Mouse (Mus musculus): ENCODE measurements around the gene Ssc5d. TPM values are rescaled to one million over a fixed set of nuclear protein-coding genes. Genes with fewer than 3 reads are reported as not detected.

Gene Ssc5d
- polyA plus RNA-seq (2015; fragmentation: Illumina TruSeq; extraction: RNeasy Lipid Tissue Mini Kit (QIAGEN cat#74804); ENCODE audit: insufficient read depth, low read depth, low replicate concordance): 1.2 TPM

GRCm38 (mm10) chr7:4925441-4926381 is at the start of gene Ssc5d:
TSS of gene Ssc5d (plus strand) at chr7:4925785.

DNA sequence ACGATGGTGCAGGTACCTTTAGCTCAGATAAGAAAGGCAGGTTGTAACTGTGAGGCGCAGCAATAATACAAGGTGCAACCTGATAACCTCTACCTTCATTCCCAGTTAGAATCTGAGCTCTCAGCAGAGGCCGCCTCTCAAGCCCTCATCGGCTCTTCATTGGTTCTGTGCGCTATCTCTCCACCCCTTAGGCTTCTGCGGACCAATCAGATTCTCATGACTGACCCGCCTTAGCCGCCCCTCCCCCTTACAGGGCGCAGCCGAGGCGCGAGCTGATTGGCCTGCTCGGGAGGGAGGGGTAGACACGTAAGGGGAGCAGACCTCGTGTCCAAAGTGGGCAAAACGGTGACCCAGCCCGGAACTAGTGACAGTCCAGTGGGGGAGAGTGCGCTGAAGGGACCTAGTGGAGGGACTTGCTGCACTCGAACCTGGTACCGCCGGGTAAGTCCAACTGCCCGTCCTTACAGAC is 48.8 kb upstream of the Ssc5d start, which contains the start of gene Isoc2a:
Isoc2a (plus strand) TSS at position 401 of the 469 bp plus-strand sequence.

DNA sequence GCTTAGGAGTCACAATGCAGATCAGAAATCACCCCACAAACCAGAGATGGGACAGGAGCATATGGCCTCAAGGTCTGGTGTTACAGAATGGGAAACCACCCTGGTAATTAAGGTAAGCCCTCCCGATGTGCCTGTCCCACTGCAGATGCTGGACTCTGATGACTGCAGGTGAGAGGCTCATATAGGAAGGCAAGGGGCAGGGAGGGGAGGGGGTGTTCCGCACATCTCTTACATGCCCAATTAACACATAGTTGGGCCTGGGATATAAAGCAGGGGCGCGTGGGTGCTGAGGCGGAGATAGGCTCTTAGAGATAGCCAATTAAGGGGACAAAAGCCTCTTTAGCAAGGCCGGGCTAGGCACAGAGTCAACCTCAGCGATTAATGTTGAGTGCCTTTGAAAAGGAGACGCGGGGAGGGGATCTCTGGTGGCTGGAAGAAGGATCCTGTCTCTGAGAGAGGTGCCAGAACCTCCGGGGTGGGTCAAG is 19.1 kb upstream of the Ssc5d start, which contains the start of gene Gm36210:
Gm36210 (minus strand) TSS at position 51 of the 485 bp plus-strand sequence.

GRCm38 (mm10) chr7:4915007-4915665 is 10.4 kb upstream of the Ssc5d start, which contains the start of gene Zfp628:
TSS of gene Zfp628 (plus strand) at chr7:4915217.

DNA sequence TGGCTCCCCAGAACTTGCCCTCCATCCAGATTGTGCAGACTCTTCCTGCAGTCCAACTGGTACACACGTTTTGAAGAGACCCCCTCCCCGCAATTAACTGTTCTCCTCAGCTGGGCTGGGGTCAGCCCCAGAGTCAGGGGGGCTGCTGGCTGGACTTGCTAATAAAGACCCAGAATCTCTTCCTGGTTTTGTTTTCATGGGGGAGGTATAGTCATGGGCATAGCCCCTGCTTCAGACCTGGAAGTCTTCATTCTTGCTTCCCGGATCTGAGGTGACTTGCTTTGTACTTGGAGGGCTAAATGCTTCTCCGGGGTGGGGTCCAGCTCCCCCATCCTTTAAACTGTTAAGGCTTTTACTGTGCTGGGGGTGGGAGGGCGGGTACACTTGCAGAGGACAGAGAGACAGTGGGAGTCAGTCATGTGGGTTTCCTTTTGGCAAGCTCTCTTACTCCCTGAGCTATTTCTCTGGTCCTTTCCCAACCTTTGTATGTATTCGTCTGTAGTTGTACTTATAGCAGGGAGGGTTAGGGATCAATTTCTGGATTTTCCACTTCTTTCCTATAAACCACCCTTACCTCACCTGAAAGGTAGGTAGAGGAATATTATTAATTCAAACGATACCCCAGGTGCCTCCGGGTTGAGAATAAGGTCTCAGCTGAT is 3.6 kb upstream of the Ssc5d start, which contains the start of gene Nat14:
Nat14 (plus strand) TSS at position 205 of the 659 bp plus-strand sequence.

DNA sequence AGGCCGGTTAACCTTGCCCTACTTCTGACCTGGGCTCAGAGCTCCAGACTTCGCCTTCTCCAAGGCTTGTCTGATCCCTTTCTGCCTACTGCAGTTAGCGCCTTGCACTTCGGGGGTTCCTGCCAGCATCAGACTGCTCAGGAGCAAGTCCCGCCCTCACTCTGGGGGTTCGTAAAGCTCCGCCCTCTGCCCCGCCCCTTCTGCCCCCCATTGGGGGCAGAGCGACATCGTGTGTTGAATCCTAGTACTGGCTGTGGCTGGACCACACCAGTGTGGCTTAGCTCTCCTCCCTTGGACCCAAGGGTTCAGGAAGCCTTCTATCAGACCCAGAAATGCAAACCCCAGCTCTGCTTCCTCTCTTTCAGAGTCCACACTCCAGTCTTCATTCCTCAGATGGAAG is 38.7 kb downstream of the Ssc5d start, which contains the start of gene Sbk2:
Sbk2 (minus strand) TSS at position 135 of the 400 bp plus-strand sequence.

DNA sequence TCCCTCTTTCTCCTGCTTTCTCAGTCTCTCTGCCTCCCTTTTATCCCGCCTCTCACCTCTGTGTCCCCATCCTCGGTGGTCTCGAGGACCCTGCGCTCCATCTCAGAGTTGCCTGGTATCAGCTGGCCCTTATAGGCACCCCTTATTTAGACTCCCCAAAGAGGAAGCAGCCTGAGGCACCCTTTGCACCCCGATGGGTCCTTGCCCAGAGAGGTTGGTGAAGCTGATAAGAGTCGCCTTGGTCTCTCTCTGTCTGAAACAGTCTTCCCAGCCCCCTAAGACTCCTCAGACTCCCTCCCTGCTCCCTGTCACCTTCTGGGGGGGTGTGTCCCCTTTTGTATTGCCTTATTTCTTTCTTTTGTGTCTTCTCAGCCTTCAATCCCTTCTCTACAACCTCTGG is 45.5 kb downstream of the Ssc5d start, which contains the start of gene Sbk3:
Sbk3 (minus strand) TSS at position 101 of the 400 bp plus-strand sequence.

Other genes with a start within 250 kb of the Ssc5d start
- 10.8 TPM for gene Hspbp1, start 240.7 kb upstream of the Ssc5d start, polyA plus RNA-seq (2015; fragmentation: Illumina TruSeq; extraction: RNeasy Lipid Tissue Mini Kit (QIAGEN cat#74804); ENCODE audit: insufficient read depth, low read depth, low replicate concordance)
- 2.4 TPM for gene Brsk1, start 235.2 kb upstream of the Ssc5d start, polyA plus RNA-seq (2015; fragmentation: Illumina TruSeq; extraction: RNeasy Lipid Tissue Mini Kit (QIAGEN cat#74804); ENCODE audit: insufficient read depth, low read depth, low replicate concordance)
- not detected for gene Tmem150b, start 200.5 kb upstream of the Ssc5d start, polyA plus RNA-seq (2015; fragmentation: Illumina TruSeq; extraction: RNeasy Lipid Tissue Mini Kit (QIAGEN cat#74804); ENCODE audit: insufficient read depth, low read depth, low replicate concordance)
- gene Kmt5c, start 185.7 kb upstream of the Ssc5d start, polyA plus RNA-seq (2015; fragmentation: Illumina TruSeq; extraction: RNeasy Lipid Tissue Mini Kit (QIAGEN cat#74804); ENCODE audit: insufficient read depth, low read depth, low replicate concordance): 21.1 TPM
- 5.7 TPM for gene Cox6b2, start 172.7 kb upstream of the Ssc5d start, polyA plus RNA-seq (2015; fragmentation: Illumina TruSeq; extraction: RNeasy Lipid Tissue Mini Kit (QIAGEN cat#74804); ENCODE audit: insufficient read depth, low read depth, low replicate concordance)
- not detected for gene Fam71e2, start 154.5 kb upstream of the Ssc5d start, polyA plus RNA-seq (2015; fragmentation: Illumina TruSeq; extraction: RNeasy Lipid Tissue Mini Kit (QIAGEN cat#74804); ENCODE audit: insufficient read depth, low read depth, low replicate concordance)
- not detected for gene Il11, start 142.9 kb upstream of the Ssc5d start, polyA plus RNA-seq (2015; fragmentation: Illumina TruSeq; extraction: RNeasy Lipid Tissue Mini Kit (QIAGEN cat#74804); ENCODE audit: insufficient read depth, low read depth, low replicate concordance)
- not detected for gene Tmem190, start 142.8 kb upstream of the Ssc5d start, polyA plus RNA-seq (2015; fragmentation: Illumina TruSeq; extraction: RNeasy Lipid Tissue Mini Kit (QIAGEN cat#74804); ENCODE audit: insufficient read depth, low read depth, low replicate concordance)
- gene Tmem238, start 136.1 kb upstream of the Ssc5d start, polyA plus RNA-seq (2015; fragmentation: Illumina TruSeq; extraction: RNeasy Lipid Tissue Mini Kit (QIAGEN cat#74804); ENCODE audit: insufficient read depth, low read depth, low replicate concordance): 8.4 TPM
- 480 TPM for gene Rpl28, start 132.9 kb upstream of the Ssc5d start, polyA plus RNA-seq (2015; fragmentation: Illumina TruSeq; extraction: RNeasy Lipid Tissue Mini Kit (QIAGEN cat#74804); ENCODE audit: insufficient read depth, low read depth, low replicate concordance)
- gene Ube2s, start 113.2 kb upstream of the Ssc5d start, polyA plus RNA-seq (2015; fragmentation: Illumina TruSeq; extraction: RNeasy Lipid Tissue Mini Kit (QIAGEN cat#74804); ENCODE audit: insufficient read depth, low read depth, low replicate concordance): 16.8 TPM
- 0.30 TPM for gene Shisa7, start 81.1 kb upstream of the Ssc5d start, polyA plus RNA-seq (2015; fragmentation: Illumina TruSeq; extraction: RNeasy Lipid Tissue Mini Kit (QIAGEN cat#74804); ENCODE audit: insufficient read depth, low read depth, low replicate concordance)
- 12.2 TPM for gene Isoc2b, start 55.5 kb upstream of the Ssc5d start, polyA plus RNA-seq (2015; fragmentation: Illumina TruSeq; extraction: RNeasy Lipid Tissue Mini Kit (QIAGEN cat#74804); ENCODE audit: insufficient read depth, low read depth, low replicate concordance)
- 9.6 TPM for gene Isoc2a, start 48.6 kb upstream of the Ssc5d start, polyA plus RNA-seq (2015; fragmentation: Illumina TruSeq; extraction: RNeasy Lipid Tissue Mini Kit (QIAGEN cat#74804); ENCODE audit: insufficient read depth, low read depth, low replicate concordance)
- not detected for gene Gm36210, start 19.3 kb upstream of the Ssc5d start, polyA plus RNA-seq (2015; fragmentation: Illumina TruSeq; extraction: RNeasy Lipid Tissue Mini Kit (QIAGEN cat#74804); ENCODE audit: insufficient read depth, low read depth, low replicate concordance)
- gene Zfp628, start 10.6 kb upstream of the Ssc5d start, polyA plus RNA-seq (2015; fragmentation: Illumina TruSeq; extraction: RNeasy Lipid Tissue Mini Kit (QIAGEN cat#74804); ENCODE audit: insufficient read depth, low read depth, low replicate concordance): 1.4 TPM
- gene Nat14, start 3.8 kb upstream of the Ssc5d start, polyA plus RNA-seq (2015; fragmentation: Illumina TruSeq; extraction: RNeasy Lipid Tissue Mini Kit (QIAGEN cat#74804); ENCODE audit: insufficient read depth, low read depth, low replicate concordance): 4.6 TPM
- gene Sbk2, start 38.6 kb downstream of the Ssc5d start, polyA plus RNA-seq (2015; fragmentation: Illumina TruSeq; extraction: RNeasy Lipid Tissue Mini Kit (QIAGEN cat#74804); ENCODE audit: insufficient read depth, low read depth, low replicate concordance): not detected
- not detected for gene Sbk3, start 45.4 kb downstream of the Ssc5d start, polyA plus RNA-seq (2015; fragmentation: Illumina TruSeq; extraction: RNeasy Lipid Tissue Mini Kit (QIAGEN cat#74804); ENCODE audit: insufficient read depth, low read depth, low replicate concordance)
- gene Zfp579, start 70.4 kb downstream of the Ssc5d start, polyA plus RNA-seq (2015; fragmentation: Illumina TruSeq; extraction: RNeasy Lipid Tissue Mini Kit (QIAGEN cat#74804); ENCODE audit: insufficient read depth, low read depth, low replicate concordance): 41.7 TPM
- 7.4 TPM for gene Zfp524, start 88.6 kb downstream of the Ssc5d start, polyA plus RNA-seq (2015; fragmentation: Illumina TruSeq; extraction: RNeasy Lipid Tissue Mini Kit (QIAGEN cat#74804); ENCODE audit: insufficient read depth, low read depth, low replicate concordance)
- gene Fiz1, start 88.9 kb downstream of the Ssc5d start, polyA plus RNA-seq (2015; fragmentation: Illumina TruSeq; extraction: RNeasy Lipid Tissue Mini Kit (QIAGEN cat#74804); ENCODE audit: insufficient read depth, low read depth, low replicate concordance): 6.8 TPM
- gene Gm44973, start 89.7 kb downstream of the Ssc5d start, polyA plus RNA-seq (2015; fragmentation: Illumina TruSeq; extraction: RNeasy Lipid Tissue Mini Kit (QIAGEN cat#74804); ENCODE audit: insufficient read depth, low read depth, low replicate concordance): not detected
- gene Zfp865, start 94.6 kb downstream of the Ssc5d start, polyA plus RNA-seq (2015; fragmentation: Illumina TruSeq; extraction: RNeasy Lipid Tissue Mini Kit (QIAGEN cat#74804); ENCODE audit: insufficient read depth, low read depth, low replicate concordance): 5.3 TPM
- not detected for gene Ccdc106, start 94.8 kb downstream of the Ssc5d start, polyA plus RNA-seq (2015; fragmentation: Illumina TruSeq; extraction: RNeasy Lipid Tissue Mini Kit (QIAGEN cat#74804); ENCODE audit: insufficient read depth, low read depth, low replicate concordance)
- gene 4632433K11Rik, start 108.3 kb downstream of the Ssc5d start, polyA plus RNA-seq (2015; fragmentation: Illumina TruSeq; extraction: RNeasy Lipid Tissue Mini Kit (QIAGEN cat#74804); ENCODE audit: insufficient read depth, low read depth, low replicate concordance): not detected
- gene Zfp784, start 112.7 kb downstream of the Ssc5d start, polyA plus RNA-seq (2015; fragmentation: Illumina TruSeq; extraction: RNeasy Lipid Tissue Mini Kit (QIAGEN cat#74804); ENCODE audit: insufficient read depth, low read depth, low replicate concordance): 0.63 TPM
- gene Zfp580, start 125.8 kb downstream of the Ssc5d start, polyA plus RNA-seq (2015; fragmentation: Illumina TruSeq; extraction: RNeasy Lipid Tissue Mini Kit (QIAGEN cat#74804); ENCODE audit: insufficient read depth, low read depth, low replicate concordance): 2.1 TPM
- gene U2af2, start 136.4 kb downstream of the Ssc5d start, polyA plus RNA-seq (2015; fragmentation: Illumina TruSeq; extraction: RNeasy Lipid Tissue Mini Kit (QIAGEN cat#74804); ENCODE audit: insufficient read depth, low read depth, low replicate concordance): 46.4 TPM
- 53.1 TPM for gene Epn1, start 154.4 kb downstream of the Ssc5d start, polyA plus RNA-seq (2015; fragmentation: Illumina TruSeq; extraction: RNeasy Lipid Tissue Mini Kit (QIAGEN cat#74804); ENCODE audit: insufficient read depth, low read depth, low replicate concordance)
- not detected for gene Rfpl4, start 191.2 kb downstream of the Ssc5d start, polyA plus RNA-seq (2015; fragmentation: Illumina TruSeq; extraction: RNeasy Lipid Tissue Mini Kit (QIAGEN cat#74804); ENCODE audit: insufficient read depth, low read depth, low replicate concordance)
- not detected for gene Rasl2-9, start 200.2 kb downstream of the Ssc5d start, polyA plus RNA-seq (2015; fragmentation: Illumina TruSeq; extraction: RNeasy Lipid Tissue Mini Kit (QIAGEN cat#74804); ENCODE audit: insufficient read depth, low read depth, low replicate concordance)
- gene Vmn1r55, start 223.9 kb downstream of the Ssc5d start, polyA plus RNA-seq (2015; fragmentation: Illumina TruSeq; extraction: RNeasy Lipid Tissue Mini Kit (QIAGEN cat#74804); ENCODE audit: insufficient read depth, low read depth, low replicate concordance): not detected

Data from pancreas, adult 10 weeks (tissue).